Mouse (Mus musculus): ENCODE data around the gene Tor3a. TPM values are rescaled to one million over a fixed set of nuclear protein-coding genes. Genes with fewer than 3 reads are reported as not detected.
A peak's percentile ranks its signal among the peaks of the same experiment; 100 is the strongest.

Gene Tor3a
- total RNA-seq, 2 experiments from 2014 or later, result 5.9 to 7.1 TPM

- no peak for DNase-seq
Observed at GRCm38 (mm10) chr1:156633095-156633494, 41.1 kb downstream of the Tor3a start.

DNA sequence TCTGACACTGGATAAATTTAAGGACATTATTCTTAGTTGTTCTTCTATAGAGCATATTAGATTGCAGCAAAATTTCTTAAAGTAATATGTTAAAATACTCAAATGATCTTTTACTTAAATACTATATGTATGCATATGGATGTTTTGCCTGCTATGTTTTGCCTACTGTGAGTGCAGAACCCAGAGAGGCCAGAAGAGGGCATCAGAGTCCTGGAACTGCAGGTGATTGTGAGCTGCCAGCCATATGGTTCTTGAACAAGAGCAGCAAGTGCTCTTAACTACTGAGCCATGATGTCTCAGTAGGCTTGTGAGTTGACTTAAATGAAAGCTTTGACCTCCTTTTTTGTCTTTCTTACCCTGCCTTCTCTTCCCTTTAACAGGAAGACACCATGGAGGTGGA is 43.2 kb downstream of the Tor3a start:
- DNase-seq, result no peak

- DNase-seq, result no peak
Observed at GRCm38 (mm10) chr1:156629984-156630383, 44.2 kb downstream of the Tor3a start.

DNA sequence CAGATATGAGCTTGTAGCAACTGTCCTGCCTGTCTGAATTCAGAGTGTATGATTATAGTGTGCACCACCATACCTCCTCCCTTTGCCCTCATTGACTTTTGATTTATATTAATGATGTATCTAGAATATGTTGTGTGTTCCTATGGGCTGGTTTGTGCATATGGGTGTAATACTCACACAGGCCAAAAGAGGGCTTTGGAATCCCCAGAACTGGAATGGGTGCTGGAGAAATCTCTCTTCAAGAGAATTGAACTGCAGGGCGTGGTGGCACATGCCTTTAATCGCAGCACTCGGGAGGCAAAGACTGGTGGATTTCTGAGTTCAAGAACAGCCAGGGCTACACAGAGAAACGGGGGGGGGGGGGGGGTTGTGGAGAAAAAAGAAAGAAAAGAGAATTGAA is 47.4 kb downstream of the Tor3a start:
- no peak for DNase-seq

DNA sequence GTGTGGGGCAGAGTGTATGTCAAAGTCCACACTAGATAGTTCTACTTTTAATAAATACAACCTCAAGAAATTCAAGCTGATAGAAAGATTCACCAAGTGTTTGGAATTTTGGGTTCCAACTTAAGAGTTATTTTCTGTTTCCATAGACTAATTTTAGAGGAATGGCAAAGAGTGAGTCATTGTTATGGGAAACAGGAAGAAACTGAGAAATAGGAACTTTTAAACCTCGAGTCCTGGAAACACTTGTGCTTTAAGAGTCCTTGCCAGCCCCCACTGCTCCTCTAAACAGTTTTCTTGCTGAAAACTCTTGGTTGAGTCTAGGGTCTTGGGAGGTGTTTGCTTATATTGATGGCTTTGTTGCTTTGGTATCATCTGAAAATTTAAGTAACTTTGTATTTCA is 49.9 kb downstream of the Tor3a start:
- no peak for DNase-seq

DNA sequence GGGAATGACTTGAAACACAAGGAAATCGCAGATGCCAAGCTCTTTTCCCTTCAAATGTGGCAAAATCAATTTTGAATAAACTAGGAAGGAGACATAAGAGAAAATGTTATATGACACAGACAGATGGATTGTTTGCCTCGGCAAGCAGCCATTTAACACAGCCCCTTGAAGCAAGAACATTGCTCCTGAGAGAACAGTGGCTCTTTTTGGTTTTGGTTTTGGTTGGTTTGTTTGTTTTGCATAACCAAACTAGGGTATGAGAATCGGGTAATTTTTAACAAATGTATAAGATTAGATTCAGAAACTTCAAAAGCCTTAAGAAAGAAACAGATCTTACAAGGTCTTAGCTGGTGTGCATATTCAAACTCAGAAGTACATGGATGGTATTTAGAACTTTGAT is 53.2 kb downstream of the Tor3a start:
- DNase-seq, result no peak

- DNase-seq, result no peak
Observed at GRCm38 (mm10) chr1:156620292-156620909, 53.8 kb downstream of the Tor3a start.

GRCm38 (mm10) chr1:156617811-156618210 is 56.3 kb downstream of the Tor3a start:
- DNase-seq, result no peak

- DNase-seq, result no peak
Observed at GRCm38 (mm10) chr1:156616989-156617598, 57.1 kb downstream of the Tor3a start.

DNA sequence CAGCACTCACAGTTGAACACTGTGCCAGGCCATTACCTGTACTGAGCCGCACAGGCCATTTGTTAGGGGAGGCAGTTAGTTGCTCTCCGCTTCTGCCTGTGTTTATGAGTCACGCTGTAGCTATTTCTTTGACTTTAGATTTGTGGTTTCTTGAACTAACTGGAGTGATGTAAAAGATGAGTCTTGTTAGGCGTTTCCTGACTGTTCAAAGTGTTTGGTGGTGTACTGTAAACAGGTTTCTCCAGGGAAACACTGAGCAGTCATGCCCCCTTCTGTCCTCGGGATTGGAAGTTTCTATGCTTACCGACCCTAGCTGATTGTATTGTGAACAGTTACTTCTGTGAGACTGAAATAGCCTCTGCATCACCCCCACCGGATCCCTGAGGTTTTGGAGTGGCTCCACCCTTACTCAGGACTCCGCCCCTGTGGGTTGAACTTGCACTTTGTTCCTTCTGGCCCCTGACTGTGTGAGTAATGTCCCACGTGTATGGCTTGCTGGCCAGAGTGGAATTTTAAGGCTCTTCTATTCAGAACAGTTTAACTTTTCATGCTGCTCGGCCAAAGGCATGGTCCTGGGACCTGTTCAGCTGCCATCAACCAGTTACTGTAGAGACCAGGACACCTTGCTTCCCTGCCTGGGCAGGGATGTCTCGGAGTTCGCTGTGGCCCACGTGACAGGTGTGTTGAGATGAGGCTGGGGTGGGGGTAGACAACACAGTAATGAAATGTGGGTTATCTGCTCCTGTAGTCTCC is 58.6 kb downstream of the Tor3a start:
- DNase-seq, result no peak

GRCm38 (mm10) chr1:156614710-156615109 is 59.4 kb downstream of the Tor3a start:
- no peak for DNase-seq

DNA sequence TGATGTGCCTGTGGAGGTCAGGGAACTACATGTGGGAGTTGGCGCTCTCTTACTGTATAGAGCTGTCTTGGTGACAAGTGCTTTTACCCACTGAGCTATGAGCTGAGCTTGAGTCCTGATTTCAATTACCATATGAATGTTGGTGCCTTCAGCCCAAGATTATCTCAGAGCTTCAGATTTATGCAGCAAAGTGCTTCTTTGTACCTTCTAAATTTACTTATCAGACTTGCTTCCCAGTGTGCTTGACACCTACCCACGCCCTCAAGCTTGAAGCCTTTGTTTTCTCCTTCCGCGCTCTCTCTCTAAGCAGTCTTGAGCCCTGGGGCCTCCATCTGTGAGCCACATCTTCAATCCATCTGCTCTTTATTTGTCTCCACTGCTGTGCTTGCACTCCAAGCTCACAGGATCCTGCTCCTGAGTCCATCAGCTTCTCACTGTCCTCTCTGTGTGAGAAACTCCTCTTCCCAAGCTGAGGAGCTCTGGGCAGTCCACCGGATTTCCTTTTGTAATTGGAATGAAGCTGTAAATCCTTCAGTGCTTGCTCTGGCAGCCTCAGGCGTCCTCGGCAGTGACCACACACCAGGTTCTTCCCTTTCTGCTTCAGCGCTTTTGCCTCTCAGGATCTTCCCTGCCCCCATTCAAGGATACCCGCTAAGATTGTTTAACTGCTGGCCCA is 60.2 kb downstream of the Tor3a start:
- DNase-seq, result peak in 1 of 2 experiments; percentile 51

- no peak for DNase-seq
Observed at GRCm38 (mm10) chr1:156610257-156610656, 63.9 kb downstream of the Tor3a start.

- no peak for DNase-seq
Observed at GRCm38 (mm10) chr1:156608496-156608895, 65.7 kb downstream of the Tor3a start.

DNA sequence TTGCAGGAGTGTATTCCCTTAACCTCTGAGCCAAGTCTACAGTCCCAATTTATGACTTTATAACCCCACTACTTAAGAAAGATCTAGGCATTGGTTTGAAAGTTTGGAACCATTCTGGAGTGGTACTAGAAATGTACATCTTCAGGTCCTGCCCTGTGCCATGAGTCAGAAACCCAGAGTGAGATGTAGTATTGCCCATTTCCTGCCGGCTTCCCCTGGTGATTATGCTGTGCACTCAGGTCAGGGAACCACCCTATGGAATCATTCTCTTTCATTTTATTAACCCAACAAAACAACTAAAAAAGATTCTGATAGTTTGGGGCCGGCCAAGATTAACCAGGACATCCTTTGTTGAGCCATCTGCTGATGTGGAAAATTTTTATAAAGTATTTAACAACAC is 68.2 kb downstream of the Tor3a start:
- no peak for DNase-seq

DNA sequence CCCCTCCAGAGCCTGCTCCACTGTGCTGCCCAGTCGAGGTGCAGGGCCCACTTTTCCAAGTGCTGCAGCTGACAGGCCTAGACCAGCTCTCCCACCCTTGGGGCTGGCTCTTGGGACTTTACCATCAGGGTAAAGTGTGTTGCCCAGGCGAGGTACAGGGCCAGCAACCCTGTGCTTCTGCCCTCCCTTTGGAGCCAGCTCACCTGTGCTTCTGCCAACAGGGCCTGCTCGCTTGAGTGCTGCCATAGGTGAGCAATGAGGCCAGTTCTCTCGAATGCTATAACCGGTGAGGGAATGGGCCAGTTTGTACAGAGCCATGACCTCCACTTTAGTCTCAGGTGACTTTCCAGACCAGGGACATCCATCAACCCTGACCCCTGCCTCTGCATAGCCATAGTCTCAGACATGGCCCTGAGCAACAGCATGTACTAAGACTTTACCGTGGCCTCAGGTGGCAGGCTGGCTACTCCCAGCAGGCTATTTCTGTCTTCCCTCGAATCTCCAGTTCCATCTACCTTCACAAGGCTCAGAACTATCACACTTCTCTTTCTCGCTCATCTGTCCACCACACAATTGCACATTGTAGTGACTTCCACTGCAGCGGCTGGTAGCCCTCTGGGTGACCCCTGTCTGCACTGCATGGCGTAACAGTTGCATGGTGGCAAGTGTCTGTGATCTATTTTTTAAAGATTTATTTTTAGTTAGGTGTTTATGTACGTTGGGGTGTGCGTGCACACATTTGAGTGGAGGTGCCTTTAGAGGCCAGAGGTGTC is 68.9 kb downstream of the Tor3a start:
- no peak for DNase-seq

Other genes starting within 250 kb of the Tor3a start
- gene Soat1, start 200.0 kb downstream of the Tor3a start, total RNA-seq (2021), result 10 to 100 TPM; 49.9 to 56.2 TPM
- 10 to 100 TPM; 41.8 to 45.7 TPM for gene Gm10031, start 150.3 kb downstream of the Tor3a start, total RNA-seq (2021)
- gene Abl2, start 115.6 kb downstream of the Tor3a start, total RNA-seq (2021), result 10 to 100 TPM; 89.1 to 89.3 TPM
- gene Fam20b, start 44.7 kb upstream of the Tor3a start, total RNA-seq (2021), result 10 to 100 TPM; 76.5 to 78.5 TPM
- 1 to 10 TPM in 1 of 2 experiments, under 1 TPM in 1; 0.75 to 1.1 TPM for gene Angptl1, start 164.2 kb upstream of the Tor3a start, total RNA-seq (2021)